Mouse (Mus musculus) small intestine, adult 2 months (tissue): ENCODE measurements around the gene Chst10. TPM values are rescaled to one million over a fixed set of nuclear protein-coding genes. Genes with fewer than 3 reads are reported as not detected.
A peak's percentile ranks its signal among the peaks of the same experiment; 100 is the strongest.

ENCODE experiments used
- H3K27ac ChIP-seq: fragments of 200-500 bp; 2 replicates; pipeline ENCODE4 v1.5.1; 2012; ENCODE audit warnings: low read depth, low read length, control low read depth, inconsistent platforms; ENCODE audit not compliant: insufficient read depth
- H3K27me3 ChIP-seq: fragments of 200-500 bp; 2 replicates; pipeline ENCODE4 v1.6.1; 2012; ENCODE audit warnings: mild to moderate bottlenecking, moderate library complexity, low read length, inconsistent platforms; ENCODE audit not compliant: control insufficient read depth, insufficient read depth
- H3K36me3 ChIP-seq: fragments of 200-500 bp; 2 replicates; pipeline ENCODE4 v1.6.1; 2012; ENCODE audit warnings: mild to moderate bottlenecking, low read length, control low read depth, inconsistent platforms; ENCODE audit not compliant: control insufficient read depth, insufficient read depth
- H3K4me1 ChIP-seq: fragments of 200-500 bp; 2 replicates; pipeline ENCODE4 v1.6.1; 2012; ENCODE audit warnings: low read length, inconsistent platforms, mixed read lengths; ENCODE audit not compliant: control insufficient read depth, insufficient read depth, insufficient read length
- H3K4me3 ChIP-seq: fragments of 200-500 bp; 2 replicates; pipeline ENCODE4 v1.5.1; 2012; ENCODE audit warnings: low read depth, mild to moderate bottlenecking, control low read depth, inconsistent platforms, low read length, moderate library complexity
- CTCF ChIP-seq: fragments of 200-500 bp; IDR thresholded peaks from 2 replicates; pipeline ENCODE4 v1.5.1; 2012; ENCODE audit warnings: low read depth, mild to moderate bottlenecking, control low read depth, inconsistent platforms, low read length, moderate library complexity, mixed read lengths; ENCODE audit not compliant: insufficient replicate concordance, insufficient read length; ENCODE audit errors: extremely low read depth
- POLR2A ChIP-seq: fragments of 200-500 bp; IDR thresholded peaks from 2 replicates; pipeline ENCODE4 v1.6.1; 2012; ENCODE audit warnings: low read depth, mild to moderate bottlenecking, control low read depth, inconsistent platforms, low read length, moderate library complexity
- WGBS: fragments of 180-500 bp; shearing (Covaris S2); methylation state at CpG from one replicate; pipeline ENCODE4 v1.1.7; 2018; 5-methylcytosine and 5-hydroxymethylcytosine counted together
- polyA plus RNA-seq: library from polyadenylated mRNA; depleted of rRNA; stranded (reverse); fragments of >200 nt; gene quantifications from 2 replicates; pipeline ENCODE4 v1.2.3, GENCODE M21; 2012

The Chst10 gene
- polyA plus RNA-seq, 1 experiment = 1.2 TPM

DNA sequence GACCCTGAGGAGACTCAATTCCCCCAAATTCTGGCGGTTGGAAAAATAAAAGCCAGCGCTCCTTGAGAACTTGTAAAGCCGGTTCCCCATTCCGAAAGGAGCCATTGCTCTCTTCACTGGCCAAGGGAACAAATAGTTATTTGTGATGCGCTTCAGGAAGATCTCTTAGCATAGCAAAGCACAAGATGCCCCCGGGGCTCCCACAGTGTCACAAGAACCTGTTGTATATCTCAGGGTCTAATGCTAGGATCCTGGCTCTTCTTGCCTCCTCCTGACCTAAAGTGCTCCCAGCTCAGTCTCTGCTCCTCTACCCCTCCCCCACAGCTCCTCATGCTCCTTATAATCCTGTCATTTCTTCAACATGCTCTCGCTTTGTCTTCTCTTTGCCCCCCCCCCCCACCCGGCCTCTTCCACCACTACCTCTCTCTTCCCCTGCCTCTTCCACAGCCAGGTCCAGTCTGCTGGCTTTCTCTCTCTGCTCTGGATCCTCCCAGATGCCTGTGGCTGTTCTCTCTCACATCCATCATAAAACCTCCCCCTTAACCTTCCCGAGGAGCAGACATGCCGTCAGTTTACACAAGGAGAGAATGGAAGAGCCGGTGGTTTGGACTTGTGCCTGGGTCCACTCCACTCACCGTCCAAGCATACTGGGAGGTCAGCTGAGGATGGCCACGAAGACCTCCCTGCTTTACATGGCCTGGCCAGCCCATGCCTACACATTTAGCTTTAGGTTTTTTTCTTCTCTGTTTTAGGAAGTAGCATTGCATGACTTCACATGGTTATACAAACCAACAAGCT is 28.4 kb downstream of the Chst10 start:
- Histone ChIP-seq H3K4me1 (no peaks in the 10 kb centered on the region), H3K36me3 (no peaks in the 10 kb centered on the region), H3K27ac (no peak overlapping the region), H3K4me3 (no peak overlapping the region), H3K27me3 (no peaks in the 10 kb centered on the region)
- TF ChIP-seq CTCF (no peak), POLR2A (no peak)
- 50% methylated on average over 13 of the region's 13 CpGs for WGBS

DNA sequence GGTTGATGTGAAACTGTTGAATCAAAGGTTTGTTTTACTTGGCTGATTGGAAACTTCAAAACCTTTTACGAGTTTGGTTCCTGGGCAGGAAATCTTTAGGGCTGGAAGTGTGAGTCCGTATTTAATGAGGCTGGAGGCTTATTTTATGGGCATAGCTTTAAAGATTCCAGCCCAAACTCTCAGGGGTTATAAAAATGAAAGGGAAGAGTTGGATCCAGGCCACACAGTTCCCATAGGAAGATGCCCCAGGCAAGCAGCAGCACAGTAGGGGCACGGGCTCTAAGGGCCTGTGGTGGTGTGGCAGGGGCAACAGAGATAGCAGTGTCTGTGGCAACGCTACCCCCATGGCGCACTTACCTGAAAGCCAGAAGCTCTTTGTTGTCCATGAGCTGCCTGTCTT is 31.7 kb downstream of the Chst10 start:
- Histone ChIP-seq H3K36me3 (no peaks in the 10 kb centered on the region), H3K4me1 (no peaks in the 10 kb centered on the region), H3K27me3 (no peaks in the 10 kb centered on the region), H3K27ac (no peak overlapping the region), H3K4me3 (no peak overlapping the region)
- no peak for TF ChIP-seq CTCF
- WGBS = 70% methylated on average over 5 of the region's 5 CpGs

DNA sequence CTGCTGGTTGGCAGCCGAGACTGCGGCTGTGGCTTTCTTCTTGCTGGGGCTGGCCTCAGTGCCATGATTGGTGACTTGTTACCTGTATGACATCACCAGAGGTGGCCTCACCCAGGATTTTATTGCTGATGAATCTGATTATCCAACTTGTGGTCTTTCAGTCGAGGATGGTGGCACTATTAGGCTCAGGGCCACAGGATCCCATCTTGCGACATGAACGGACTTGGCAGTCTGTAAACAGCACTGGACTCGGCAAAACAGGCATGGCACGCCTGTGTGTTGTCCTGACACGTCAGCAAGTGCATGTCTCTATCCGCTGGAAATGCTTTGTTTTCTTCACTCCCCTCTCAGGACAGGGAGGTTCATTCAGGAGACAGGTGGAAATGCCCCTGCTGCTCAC is 33.6 kb downstream of the Chst10 start:
- Histone ChIP-seq H3K4me3 (no peak overlapping the region), H3K36me3 (no peaks in the 10 kb centered on the region), H3K27me3 (no peaks in the 10 kb centered on the region), H3K4me1 (no peaks in the 10 kb centered on the region), H3K27ac (no peak overlapping the region)
- WGBS = 57% methylated on average over 9 of the region's 9 CpGs
- TF ChIP-seq POLR2A (no peak), CTCF (no peak)

DNA sequence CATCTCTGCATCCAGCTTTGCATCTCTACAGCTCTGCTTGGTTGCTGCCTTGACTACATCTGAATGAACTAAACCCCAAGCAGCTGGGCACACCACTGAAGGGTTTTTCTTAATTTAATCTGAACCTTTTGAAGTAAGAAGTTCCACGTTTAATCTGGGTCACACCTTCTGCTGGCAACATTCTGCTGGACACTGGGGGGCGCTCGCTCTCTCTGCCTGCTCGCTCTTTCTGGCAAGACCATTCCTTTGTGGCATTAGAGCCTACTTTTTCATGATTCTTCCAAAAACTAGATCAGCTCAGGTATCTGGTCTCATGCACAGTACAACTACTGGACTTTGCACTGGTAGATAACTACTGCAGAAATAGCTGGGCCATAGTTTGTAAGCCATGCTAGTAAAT is 35.7 kb downstream of the Chst10 start:
- Histone ChIP-seq H3K4me1 (no peaks in the 10 kb centered on the region), H3K27me3 (no peaks in the 10 kb centered on the region), H3K4me3 (no peak overlapping the region), H3K27ac (no peak overlapping the region), H3K36me3 (no peaks in the 10 kb centered on the region)
- TF ChIP-seq POLR2A (no peak), CTCF (peak; percentile 29; the same call in 1 of the 2 replicates)
- WGBS = 9% methylated on average over 4 of the region's 4 CpGs

DNA sequence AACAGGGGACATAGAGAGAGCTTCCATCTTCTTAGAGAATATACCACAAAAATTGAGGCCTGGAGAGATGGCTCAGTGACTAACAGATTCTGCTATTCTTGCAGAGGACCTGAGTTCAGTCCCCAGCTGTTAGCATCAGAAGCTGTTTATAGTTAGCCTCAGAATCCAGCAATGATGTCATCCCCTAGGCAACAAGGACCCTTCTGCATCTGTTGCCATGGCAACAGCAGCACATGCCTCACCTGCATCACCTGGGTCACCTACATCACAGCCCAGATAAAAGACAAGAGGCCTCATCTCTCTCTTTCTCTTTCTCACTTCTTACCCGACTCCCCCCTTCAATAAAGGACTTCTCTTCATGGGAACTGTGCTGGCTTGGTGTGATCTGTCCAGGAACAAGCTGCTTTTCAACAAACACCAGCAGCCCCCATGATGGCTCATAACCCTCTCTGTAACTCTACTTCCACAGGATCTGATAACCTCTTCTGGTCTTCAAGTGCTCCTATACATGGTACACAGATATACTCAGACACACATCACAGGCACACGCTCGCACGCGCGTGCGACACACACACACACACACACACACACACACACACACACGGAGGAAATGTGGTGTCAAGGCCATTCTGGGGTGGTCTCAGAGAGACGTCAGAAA is 37.0 kb downstream of the Chst10 start:
- Histone ChIP-seq H3K27me3 (no peaks in the 10 kb centered on the region), H3K4me3 (no peak overlapping the region), H3K27ac (no peak overlapping the region), H3K36me3 (no peaks in the 10 kb centered on the region), H3K4me1 (no peaks in the 10 kb centered on the region)
- WGBS = 79% methylated on average over 9 of the region's 9 CpGs
- TF ChIP-seq CTCF = no peak
- TF ChIP-seq POLR2A = no peak

DNA sequence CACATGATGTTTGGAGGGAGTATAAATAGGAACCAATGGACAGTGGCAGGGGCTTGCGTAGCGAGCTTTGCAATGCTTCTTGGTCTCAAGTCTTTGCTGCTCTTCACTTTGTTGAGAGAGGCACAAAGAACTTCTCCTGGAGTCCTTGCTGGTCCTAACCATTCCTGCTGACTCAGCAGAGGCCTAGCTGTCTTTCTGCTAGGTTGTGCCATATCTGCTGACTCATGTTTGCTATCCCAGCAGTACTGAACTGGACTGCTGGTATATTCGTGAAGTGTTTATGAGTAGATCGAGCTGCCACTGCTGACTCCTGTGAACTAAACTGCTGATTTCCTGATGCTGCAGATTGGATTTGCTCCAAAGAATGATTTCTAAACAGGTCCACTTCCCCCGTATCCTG is 37.8 kb downstream of the Chst10 start:
- Histone ChIP-seq H3K4me1 (no peaks in the 10 kb centered on the region), H3K27ac (no peak overlapping the region)

DNA sequence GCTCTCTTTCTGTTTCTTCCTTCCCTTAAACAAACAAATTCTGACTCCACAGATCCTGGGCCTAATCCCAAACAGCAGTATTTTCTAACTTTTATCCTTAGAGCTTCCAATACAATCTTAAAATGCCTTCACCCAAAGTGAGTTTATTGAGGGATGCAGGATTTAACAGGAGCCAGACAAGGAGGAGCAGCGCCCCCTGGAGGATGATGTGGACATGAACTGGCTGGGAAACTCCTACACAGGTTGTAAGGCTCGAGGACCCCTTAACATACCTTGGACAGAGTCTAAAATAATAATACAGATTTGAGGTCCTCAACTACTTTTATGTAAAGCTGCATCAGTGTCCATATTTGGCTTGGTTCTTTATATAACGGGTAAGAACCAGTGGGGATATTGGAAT is 41.8 kb downstream of the Chst10 start:
- no peak overlapping the region for H3K4me3 ChIP-seq
- H3K36me3 ChIP-seq = no peaks in the 10 kb centered on the region
- no peaks in the 10 kb centered on the region for H3K4me1 ChIP-seq
- no peak overlapping the region for H3K27ac ChIP-seq
- WGBS = 25% methylated on average over 3 of the region's 3 CpGs
- H3K27me3 ChIP-seq = no peaks in the 10 kb centered on the region
- TF ChIP-seq POLR2A (no peak), CTCF (peak; percentile 41; the same call in 1 of the 2 replicates)

More for the DNA sequence above, 37.8 kb downstream of the Chst10 start:
- TF ChIP-seq CTCF = no peak
- TF ChIP-seq POLR2A = no peak
- WGBS = 71% methylated on average over 5 of the region's 5 CpGs
- no peaks in the 10 kb centered on the region for H3K36me3 ChIP-seq
- H3K4me3 ChIP-seq = no peak overlapping the region
- no peaks in the 10 kb centered on the region for H3K27me3 ChIP-seq

DNA sequence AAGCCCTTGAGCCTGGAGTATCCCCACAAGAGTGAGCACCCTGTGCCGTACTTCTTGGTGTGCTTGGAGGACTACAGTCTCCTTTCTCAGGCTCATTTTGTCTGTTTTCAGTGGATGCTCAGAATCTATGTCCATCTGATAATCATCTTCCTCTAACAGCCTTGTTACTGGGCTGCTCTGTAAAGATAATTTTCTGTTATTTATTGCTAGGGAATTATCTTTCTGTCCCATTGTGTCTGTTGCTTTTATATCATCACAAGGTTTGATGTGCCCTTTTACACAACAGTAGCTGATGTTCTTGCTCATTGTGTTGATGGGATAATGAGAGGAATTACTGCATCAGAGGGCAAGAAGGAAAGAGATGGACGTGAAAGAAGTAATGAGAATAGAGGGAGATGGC is 45.7 kb downstream of the Chst10 start:
- H3K27ac ChIP-seq = no peak overlapping the region
- H3K27me3 ChIP-seq = no peaks in the 10 kb centered on the region
- H3K4me1 ChIP-seq = no peaks in the 10 kb centered on the region
- WGBS = 69% methylated on average over 2 of the region's 2 CpGs
- TF ChIP-seq POLR2A = no peak
- TF ChIP-seq CTCF = no peak
- no peak overlapping the region for H3K4me3 ChIP-seq
- no peaks in the 10 kb centered on the region for H3K36me3 ChIP-seq
